Mouse (Mus musculus) 416B (cell line): ENCODE measurements around the gene Egr4.

Experiments
- DNase-seq: peaks from one replicate; pipeline ENCODE4 v3.0.0; 2011; ENCODE audit warnings: low read depth

Gene Egr4

GRCm38 (mm10) chr6:85513531-85513910, at the start of gene Egr4:
Gene Egr4 (minus strand): TSS chr6:85513589.
- DNase-seq: no peak

GRCm38 (mm10) chr6:85562374-85562773, 49.0 kb upstream of the Egr4 start:
- DNase-seq: no peak

GRCm38 (mm10) chr6:85547642-85548041, 34.3 kb upstream of the Egr4 start:
- no peak for DNase-seq

GRCm38 (mm10) chr6:85544251-85544881, 31.0 kb upstream of the Egr4 start:
- DNase-seq: no peak

- DNase-seq: no peak
These were observed 30.2 kb upstream of the Egr4 start for GRCm38 (mm10) chr6:85543351-85544175.

GRCm38 (mm10) chr6:85522825-85523224, 9.4 kb upstream of the Egr4 start:
- no peak for DNase-seq

- DNase-seq: no peak
These were observed 8.6 kb upstream of the Egr4 start for GRCm38 (mm10) chr6:85522026-85522425.

- no peak for DNase-seq
These were observed 4.8 kb upstream of the Egr4 start for GRCm38 (mm10) chr6:85518091-85518693.

GRCm38 (mm10) chr6:85515941-85516340, 2.6 kb upstream of the Egr4 start:
- DNase-seq: no peak

GRCm38 (mm10) chr6:85512577-85513530, 535 bp downstream of the Egr4 start:
- no peak for DNase-seq

- no peak for DNase-seq
These were observed 1.3 kb downstream of the Egr4 start for GRCm38 (mm10) chr6:85512056-85512440.

GRCm38 (mm10) chr6:85511286-85512055, 1.9 kb downstream of the Egr4 start:
- no peak for DNase-seq

GRCm38 (mm10) chr6:85510476-85510875, 2.9 kb downstream of the Egr4 start:
- peak; percentile 9 for DNase-seq

GRCm38 (mm10) chr6:85508602-85509001, 4.8 kb downstream of the Egr4 start:
- DNase-seq: no peak

GRCm38 (mm10) chr6:85504908-85505307, 8.5 kb downstream of the Egr4 start:
- DNase-seq: no peak

GRCm38 (mm10) chr6:85502911-85503250, 10.5 kb downstream of the Egr4 start, which contains the start of gene Fbxo41:
Gene Fbxo41 (minus strand): TSS chr6:85502994.
- no peak for DNase-seq

GRCm38 (mm10) chr6:85502103-85502910, 11.1 kb downstream of the Egr4 start:
- DNase-seq: no peak

GRCm38 (mm10) chr6:85501571-85502102, 11.8 kb downstream of the Egr4 start:
- DNase-seq: no peak

- DNase-seq: peak; percentile 26
These were observed 13.0 kb downstream of the Egr4 start for GRCm38 (mm10) chr6:85500416-85500815.

GRCm38 (mm10) chr6:85498147-85498546, 15.2 kb downstream of the Egr4 start:
- DNase-seq: no peak
